Mouse (Mus musculus) Muller cell, postnatal 12 days (primary cell): ENCODE measurements at regions not wholly inside any gene's neighbourhood (a gene's known extent, or its start where the extent isn't known, plus 50 kb on each side); places are given as distances from the start of the nearest gene placed in this dataset.

Experiments used
- DNase-seq: peaks from one replicate; pipeline ENCODE4 v3.0.0-alpha.2; 2015; ENCODE audit errors: inconsistent ontology term

DNA sequence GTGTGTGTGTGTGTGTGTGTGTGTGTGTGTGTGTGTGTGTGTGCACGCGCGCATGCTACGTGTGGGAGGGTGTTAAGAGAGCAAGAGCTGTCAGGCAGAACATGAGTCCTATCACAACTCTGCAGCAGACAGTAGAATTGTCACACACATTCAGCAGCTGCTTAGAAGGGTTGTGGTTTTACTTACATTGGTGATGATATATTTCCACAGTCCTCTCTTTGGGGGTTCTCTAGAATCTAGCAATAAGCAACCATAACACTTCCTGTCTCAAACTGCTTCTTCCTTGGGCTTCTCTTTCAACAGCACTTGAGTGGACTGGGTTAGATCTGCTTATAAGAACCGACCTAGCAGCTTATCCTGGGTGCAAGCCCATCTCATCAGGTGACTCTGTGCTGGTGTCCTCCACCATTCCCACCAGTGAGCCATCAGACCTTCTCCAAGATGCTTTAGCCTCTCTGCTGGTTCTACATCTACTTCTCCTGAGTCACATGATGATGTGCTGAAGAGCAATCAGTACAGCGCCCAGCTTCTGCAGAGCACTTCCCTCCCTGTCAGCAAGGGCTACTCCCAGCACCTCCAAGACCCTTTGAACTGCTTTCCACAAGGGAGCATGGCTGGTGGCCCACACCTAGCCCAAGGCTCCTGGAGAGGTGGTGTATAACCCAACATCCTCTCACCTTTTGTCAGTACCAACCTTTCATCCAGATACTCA is 222.6 kb downstream of the Wdr11 start:
- DNase-seq: no peak

DNA sequence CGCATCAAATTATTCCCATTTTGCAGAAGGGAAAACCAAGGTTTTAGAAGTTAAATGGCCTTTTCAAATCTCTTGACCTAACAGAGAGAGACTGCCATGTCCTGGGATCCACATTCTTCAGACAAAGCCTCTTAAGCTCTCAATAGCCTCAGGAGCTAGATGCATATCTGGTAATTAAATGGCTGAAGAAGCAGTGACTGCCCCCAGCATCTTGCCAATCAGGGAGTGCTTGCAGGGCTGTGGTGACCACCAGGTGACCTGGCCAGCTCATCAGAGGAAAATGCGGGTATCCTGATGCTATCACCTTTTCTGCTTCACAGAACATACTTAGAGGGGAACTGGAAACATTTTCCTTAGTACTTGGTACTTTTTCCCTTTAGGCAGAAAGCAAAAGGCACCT is 227.2 kb downstream of the Wdr11 start:
- DNase-seq: no peak

DNA sequence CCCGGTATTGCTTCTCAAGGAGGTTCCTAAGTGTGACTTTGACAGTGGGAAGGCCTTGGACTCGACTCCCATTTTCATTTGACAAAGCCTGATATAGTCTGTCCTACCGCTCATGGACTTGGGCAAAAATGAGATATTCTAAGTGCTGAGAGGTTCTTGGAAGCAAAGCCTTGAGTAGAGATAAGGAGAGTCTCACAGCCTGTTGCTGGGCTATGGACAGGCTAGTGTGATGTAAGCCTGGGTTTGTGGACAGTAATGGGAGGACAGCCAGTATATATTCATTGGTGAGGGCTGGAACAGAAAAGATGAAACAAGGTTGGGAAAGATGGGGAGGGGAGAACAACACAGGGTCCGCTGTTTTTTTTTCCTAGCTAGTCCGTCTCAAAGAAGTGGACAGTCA is 228.0 kb downstream of the Wdr11 start:
- no peak for DNase-seq

DNA sequence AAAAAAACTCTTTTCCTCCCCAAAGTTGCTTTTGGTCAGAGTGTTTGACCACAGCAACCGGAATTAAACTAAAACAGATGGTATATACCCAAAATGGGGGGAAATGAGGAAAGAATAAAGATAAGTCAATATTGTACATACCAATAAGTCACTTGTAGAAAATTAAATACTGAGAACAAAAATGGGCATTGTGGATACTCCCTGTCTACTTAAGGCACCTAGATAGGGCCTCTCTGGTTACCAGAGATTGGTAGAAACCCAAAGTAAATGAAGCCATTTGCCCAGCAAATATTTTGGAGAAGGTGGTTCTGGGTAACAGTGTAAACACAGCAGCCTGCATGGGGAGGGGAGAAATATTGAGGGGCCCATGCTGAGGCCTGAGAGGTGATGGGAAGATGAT is 237.3 kb downstream of the Wdr11 start:
- DNase-seq: no peak

DNA sequence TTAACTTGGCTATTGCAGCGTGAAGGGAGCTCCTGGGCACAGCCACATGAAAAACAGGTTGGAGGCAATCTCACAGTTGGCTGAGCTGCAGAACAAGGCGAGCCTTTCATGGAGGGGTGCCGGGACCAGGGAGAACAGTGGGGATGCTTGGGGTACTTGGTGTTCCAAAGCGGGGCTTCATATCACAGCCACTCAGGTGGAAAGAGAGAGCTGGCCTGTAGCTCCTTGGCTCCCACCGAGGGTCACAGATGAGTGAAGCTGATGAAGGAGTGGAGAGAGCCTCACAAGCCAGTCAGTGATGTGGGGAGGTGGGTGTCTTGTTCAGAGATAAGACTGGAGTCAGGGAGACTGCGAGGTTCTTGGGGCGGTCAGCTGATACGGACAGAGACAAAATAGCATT is 241.2 kb downstream of the Wdr11 start:
- DNase-seq: no peak

DNA sequence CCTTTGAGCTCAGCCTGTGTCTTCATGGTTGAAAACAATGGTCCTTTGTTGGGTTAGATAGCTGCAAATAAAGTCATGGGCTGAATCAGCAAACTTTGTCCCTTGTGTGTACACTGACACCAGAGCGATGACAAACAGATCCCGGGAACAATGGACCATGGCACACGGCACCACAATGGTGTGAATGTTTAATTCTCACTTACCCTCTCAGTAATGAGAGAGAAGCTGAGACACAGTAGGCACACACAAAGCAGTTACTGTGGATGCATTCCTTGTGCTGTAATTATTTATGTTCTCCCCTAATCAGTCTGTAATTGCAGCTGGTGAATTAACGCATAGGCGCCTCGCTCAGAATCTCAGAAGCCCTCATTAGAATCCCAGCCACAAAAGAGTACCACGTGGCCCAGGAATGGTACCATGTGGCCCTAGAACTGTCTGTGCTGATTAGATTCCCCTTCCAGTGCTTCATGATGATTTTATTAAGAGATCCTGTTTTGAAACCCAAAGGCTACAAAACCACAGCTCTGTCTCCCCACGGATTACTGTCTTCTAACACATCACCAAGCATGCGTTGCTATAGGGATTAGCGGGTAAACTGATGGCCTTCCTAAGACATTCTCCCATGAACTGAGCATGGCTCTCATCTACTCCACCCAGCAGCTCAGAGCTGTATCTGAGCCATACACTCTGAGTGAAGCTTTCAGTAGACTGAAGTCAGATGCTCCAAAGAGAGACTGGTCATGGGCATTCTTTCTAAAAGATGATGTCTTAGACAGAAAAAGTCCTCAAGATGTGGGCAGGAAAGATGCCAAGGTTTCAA is 250.8 kb downstream of the Wdr11 start:
- DNase-seq: peak; percentile 78

DNA sequence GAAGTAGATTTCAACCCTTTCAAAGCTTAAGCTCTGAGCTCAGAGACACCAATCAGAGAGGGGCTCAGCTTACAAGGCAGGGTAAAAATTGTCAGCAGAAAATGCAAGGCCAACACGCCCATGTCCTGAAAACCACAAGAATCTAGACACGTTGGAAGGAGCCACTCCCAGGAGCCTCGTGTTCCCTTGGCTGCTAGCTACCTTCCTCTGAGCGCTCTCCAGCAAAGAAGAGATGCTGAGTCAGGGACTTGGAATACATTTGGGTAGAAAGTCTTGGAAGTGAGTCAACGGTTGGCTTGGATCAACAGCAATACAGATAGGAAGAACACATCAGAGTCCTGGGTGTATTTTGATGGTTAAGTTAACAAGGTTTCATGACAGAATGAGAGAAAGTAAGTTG is 255.5 kb downstream of the Wdr11 start:
- DNase-seq: peak; percentile 3

DNA sequence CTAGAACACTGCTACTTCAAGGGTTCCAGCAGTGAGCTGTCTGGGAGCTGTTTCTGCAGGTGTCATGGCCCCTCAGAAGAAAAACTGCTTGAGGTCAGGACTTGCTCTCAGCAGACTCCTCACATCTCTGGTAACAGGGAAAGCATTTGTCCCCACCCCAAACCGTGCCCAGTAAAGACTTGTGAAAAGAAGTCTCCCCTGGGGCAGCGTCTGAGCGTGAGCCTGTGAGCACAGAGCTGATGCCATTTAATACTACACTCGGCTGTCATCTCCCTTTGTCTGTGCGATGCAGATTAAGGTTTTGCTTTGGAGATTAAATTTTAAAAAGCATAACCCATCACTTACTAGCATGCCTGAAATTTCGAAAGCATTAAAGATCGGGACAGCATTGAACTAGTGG is 261.9 kb downstream of the Wdr11 start:
- no peak for DNase-seq

DNA sequence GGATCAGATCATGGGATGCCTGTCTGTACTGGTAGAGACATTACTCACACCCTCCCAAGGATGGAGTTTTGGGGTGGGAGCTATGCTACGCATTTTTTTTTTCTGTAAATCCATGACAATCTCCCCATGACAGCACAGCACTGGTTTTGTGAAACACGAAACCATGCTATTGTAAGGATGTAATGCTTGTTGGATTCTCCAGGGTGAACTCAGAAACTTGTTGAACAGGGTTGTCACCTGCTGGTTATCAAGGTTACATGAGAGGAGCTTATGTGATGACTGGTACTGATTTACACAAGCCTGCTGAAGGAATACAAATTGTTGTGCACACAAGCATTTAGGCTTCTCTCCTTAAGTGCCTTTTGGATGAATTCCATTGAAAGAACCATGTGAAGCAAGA is 263.3 kb downstream of the Wdr11 start:
- no peak for DNase-seq

DNA sequence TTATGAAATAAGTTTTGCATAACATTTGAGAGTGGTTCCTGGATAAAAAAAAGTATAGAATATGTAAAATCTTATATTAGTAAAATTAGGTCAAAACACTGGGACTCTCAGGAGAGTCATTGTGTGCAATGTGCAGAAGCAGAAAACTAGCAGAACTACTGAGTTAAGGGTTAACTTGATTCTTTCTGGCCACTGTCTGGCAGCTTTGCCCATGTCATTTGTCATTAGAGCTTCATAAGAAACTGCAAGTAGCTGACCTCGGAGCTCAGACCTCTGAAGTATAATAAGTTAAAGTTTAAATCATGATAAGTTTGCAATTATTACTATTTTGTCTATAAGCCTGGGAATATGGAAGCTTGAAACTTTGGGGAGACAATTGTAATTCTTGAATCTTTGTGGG is 271.3 kb downstream of the Wdr11 start:
- no peak for DNase-seq

DNA sequence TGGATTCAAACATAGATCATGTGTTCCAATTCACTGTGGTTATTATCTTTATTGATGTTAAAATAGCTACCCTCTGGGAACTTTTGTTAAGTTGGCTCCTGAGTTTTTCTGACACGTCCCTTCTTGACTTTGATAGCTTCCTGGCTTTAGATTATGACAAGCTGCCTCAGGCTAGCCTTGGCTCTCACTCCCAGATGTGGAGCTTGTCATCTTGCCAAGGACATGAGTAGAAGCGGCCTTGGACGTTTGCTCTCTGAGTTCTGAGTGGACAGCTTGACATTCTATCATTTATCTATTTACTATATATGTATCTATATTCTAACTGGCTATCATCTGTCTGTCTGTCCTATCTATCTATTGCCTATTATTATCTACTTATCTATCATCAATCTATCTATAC is 273.9 kb downstream of the Wdr11 start:
- DNase-seq: no peak

DNA sequence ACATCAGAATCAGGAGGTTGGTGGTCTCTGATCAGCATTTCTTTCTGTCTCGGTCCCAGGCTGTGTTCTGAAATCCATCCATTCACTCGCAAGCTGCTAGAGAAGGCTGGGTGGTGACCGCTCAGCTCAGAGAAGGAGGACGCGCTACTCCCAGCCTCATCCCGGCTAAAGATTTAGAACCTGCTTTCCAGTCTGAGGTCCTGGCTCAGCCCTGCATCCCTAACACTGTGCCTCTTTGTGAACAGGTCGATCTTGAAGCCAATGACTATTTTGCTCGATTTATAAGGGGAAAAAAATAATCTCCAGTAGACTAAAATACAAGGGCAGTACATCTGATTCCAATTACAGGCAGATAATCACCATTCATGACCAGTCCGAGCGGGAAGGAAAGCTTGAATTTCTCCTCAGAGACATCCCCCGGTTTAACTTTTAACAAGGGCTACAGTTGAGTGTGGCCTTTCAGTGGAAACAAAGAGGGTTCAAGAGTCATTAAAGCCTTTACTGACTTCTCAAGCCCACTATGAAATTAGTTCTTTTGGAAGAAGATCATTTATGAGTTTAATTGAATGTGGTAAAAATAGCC is 280.6 kb downstream of the Wdr11 start:
- DNase-seq: no peak

DNA sequence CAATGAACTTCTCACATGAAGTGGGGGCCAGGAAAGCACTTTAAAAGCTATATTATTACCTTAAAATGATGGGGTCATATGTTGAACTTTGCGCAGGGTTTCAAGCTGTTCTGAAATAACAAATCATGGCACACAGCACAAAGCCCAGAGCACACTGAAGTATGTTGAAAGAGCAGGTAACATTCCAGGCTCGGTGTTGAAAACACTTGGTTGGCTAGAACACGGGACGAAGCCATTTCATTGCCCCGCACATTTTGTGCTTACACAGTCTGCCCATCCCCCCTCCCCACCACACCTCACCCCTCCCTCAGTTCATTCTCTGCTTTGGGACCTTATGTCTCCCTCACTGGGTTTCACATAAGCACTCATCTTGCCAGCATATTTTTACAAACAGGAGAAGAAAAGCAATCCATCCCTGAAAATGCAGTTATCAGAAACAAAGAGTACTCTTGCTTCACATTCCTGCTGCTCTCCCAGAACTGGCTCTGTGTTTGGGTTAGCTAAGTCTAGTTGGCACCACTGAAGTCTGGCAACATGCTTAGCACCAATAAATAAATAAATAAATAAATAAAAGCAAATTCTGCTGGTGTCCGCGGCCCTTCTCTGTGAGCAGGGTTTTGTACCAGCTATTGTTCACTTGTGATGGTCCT is 284.7 kb downstream of the Wdr11 start:
- no peak for DNase-seq

DNA sequence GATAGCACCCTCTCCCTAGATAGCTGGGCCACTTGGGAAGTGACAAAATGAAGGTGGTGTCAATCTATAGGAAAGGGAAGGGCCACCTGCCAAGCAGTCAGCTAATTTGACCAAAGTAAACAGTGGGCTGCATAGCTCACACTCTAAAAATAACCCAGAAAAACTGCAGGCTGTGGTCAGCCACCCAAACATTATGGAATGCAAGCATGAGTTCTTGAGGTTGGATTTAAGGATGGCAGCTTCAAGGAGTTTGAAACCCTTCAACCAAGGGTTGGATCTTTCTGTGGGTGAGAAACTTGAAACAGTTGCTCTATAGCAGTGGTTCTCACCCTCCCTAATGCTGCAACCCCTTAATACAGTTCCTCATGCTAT is 285.2 kb downstream of the Wdr11 start:
- DNase-seq: peak; percentile 43

DNA sequence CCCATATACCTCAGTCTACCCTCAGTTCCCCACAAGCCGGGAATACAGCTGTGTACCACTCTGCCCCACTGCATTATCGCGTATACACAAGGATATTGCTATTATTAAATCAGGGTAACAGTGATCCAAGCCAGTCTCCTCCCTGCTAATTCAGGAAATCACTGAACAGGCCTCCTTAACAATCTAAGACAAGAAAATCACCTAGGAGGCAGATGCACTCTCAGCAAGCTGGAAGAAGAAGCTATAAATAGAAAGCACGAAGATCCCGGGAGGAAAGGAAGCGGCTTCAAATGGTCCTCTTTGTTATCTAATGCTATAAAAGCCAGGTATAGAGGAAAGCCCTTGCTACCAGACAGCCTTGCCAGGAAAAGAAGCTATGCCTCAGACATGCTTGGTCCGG is 304.6 kb downstream of the Wdr11 start:
- DNase-seq: no peak

DNA sequence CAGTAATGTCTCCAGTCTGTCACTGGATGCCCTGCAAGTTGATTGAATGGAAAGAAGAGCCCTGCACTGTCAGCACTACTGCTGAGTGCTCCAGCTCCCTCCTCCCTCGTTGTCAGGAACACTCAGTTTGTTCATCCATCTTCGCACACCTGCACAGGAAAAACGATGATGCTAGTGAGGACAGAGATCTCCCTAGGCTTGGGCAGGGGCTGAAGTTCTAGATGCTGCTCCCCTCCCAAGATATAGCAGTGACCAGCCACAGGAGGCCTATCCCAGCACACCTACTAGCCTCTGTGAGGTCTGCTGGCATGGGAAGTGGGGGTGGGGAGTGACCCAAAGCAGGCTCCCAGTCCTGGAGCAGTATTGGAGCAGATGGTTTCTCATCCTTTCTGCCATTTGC is 305.8 kb downstream of the Wdr11 start:
- DNase-seq: no peak

DNA sequence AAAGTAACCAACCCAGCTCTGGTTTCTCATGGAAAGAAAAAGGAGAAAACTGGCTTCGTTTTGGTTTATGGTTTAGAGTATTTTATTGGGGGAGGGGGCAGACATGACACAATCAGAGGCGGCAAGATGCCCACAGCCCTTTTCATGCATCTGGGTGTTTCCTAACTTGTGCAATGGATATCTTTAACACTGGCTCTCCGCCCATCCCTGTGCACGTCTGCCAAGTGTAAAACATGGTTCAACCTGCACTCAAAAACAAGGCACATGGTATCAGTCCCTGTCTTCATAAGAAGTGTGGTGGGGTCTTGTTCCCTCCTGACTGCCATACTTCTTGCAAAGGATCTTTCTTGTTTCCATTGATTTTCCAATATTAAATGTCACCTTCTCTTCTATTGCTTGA is 310.6 kb downstream of the Wdr11 start:
- DNase-seq: no peak

DNA sequence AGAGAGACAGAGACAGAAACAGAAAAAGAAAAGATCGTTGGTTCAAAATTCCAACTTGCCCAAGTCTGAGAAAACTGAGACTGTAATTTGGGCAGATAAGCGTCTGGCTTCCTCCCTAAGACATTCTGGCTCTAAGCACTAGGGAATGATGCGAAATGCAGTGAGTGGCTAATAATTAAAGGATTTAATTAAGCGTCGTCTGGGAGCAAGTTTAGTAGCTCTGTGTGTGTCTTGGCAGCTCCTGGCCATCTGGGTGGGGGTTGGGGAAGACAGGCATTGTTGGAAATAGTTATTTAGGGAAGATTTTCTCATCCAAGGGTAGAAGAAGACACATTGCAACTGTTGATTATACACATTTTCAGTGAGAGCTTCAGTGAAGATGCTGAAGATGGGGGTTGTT is 311.5 kb downstream of the Wdr11 start:
- DNase-seq: peak; percentile 19

DNA sequence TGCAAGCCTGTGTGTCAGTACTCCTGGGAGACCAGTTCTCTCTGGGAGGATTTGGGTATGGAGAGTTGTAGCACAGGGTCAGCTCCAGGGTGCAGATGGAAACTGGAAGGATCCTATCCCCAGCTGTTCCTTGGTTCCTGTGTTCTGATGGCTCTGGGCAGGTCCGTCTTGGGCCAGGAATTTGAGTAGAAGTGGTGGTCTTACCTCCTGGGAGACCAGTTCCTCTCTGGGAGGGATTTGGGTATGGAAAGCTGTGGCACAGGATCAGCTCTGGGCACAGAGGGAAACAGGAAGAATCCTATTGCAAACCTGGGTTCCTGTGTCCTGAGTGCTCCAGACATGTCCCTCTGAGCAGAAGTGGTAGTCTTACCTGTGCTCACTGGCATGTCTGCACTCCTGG is 314.5 kb downstream of the Wdr11 start:
- DNase-seq: no peak

DNA sequence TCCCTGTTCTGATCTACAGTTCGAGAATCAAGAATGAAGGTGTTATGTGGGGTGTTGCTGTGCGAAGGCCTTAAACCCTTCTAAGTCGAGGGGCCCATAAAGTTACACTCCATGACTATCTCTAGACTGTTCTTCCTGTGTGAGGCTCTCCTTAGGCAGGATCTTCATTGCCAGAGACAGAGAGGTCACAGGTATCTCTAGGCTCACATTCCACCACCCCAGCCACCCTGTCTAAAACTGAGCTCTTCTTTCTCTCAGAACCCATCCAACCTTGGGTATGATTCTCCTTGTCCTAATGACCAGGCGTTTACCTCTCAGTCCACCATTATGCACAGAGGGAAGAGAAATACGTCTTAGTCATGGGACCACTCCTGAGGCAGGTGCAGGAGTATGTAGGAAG is 317.2 kb downstream of the Wdr11 start:
- DNase-seq: no peak

DNA sequence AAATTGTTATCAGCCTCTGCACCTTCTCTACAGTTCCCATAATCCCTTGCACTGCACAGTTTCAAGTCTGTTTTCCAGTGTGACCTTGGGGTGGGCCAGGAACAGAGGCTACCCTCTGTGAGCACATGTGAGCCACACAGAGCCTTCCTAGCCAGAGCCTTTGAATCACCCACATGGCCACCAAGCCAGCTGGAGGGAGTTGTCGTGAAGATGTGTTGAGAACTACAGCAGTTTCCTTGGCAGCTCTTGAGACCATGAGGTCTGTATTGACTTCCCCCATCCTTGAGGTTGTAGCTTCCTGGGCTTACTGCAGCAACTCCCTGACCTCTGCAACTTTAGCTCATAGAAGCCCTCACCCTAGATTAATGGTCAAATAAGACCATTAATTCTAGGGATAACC is 318.1 kb downstream of the Wdr11 start:
- DNase-seq: no peak

DNA sequence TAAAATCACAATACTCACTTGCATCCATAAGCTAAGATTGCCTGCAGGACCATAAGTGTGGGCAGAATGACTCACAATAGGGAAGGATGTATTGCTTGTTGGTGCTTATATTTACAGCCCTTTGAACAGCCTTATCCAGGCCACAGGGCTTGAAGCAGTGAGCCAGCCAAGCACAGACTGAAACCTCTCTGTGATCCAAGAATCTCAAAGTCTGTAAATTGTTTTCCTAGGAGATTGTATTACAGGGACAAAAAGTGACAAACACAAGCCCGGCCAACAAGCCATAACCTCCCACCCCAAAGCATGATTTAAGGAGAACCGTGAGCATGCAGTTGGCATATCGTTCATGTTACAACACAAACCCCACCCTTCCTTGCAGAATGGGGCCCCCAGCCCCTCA is 319.2 kb downstream of the Wdr11 start:
- DNase-seq: no peak

DNA sequence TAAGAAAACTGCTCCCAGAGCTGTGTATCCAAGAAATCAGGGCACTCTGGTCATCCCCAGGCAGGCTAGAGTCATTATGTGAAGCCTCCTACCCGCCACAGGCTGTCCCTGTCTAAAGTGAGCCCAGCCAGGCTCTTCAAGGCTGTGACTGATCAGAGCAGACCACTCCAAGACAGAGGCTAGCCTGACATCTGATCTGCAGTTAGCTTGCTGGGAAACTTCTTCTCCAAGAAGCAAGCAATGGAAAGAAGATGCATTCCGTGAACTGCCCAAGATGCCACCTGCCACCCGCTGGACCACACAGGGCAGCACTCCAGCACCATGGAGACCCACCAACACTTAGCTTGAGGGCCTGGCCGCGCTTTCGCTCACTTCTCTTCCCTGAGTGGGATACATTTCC is 323.2 kb downstream of the Wdr11 start:
- DNase-seq: no peak
